Mouse (Mus musculus) left cerebral cortex, postnatal 14 days (tissue): ENCODE results near the gene Emx2. TPM values are rescaled to one million over a fixed set of nuclear protein-coding genes. Genes with fewer than 3 reads are reported as not detected.

Experiments
- DNase-seq, 2 experiments: peaks; one replicate each; pipeline ENCODE4 v3.0.0; 2021 to 2022; ENCODE audit warnings: low spot score in 2 of 2, mixed read lengths in 1 of 2
- intact Hi-C: fragments of 180-260 bp; cut with DNase I; formaldehyde crosslinking; loops from one replicate; pipeline ENCODE4 v1.15.1; 2025
- long read RNA-seq, 2 experiments: library from polyadenylated mRNA; stranded (forward); transcript quantifications; one replicate each; pipeline ENCODE4 v2.0.0; 2021
- total RNA-seq, 2 experiments: library from RNA; stranded (reverse); gene quantifications; 2 replicates each; pipeline ENCODE4 v1.2.3; 2021

The Emx2 gene
- total RNA-seq = 10 to 100 TPM; 10.6 to 10.9 TPM
- long read RNA-seq, experiment 1, partial matches to known transcripts = 0 of 7 reads
- long read RNA-seq, experiment 1, other reads (novel, unspliced or antisense) = 6 of 7 reads
- long read RNA-seq, experiment 2, transcript Emx2-201 (3 exons, 2,916 nt) = major isoform, 7 of 11 reads
- long read RNA-seq, experiment 2, partial matches to known transcripts = 0 of 11 reads
- long read RNA-seq, experiment 2, other reads (novel, unspliced or antisense) = 4 of 11 reads

- peak; percentile 70 to 73 for DNase-seq
Observed at GRCm38 (mm10) chr19:59457951-59458742, at the start of gene Emx2. TSS of gene Emx2 (plus strand) at chr19:59458372.

GRCm38 (mm10) chr19:59414128-59414527, 44.0 kb upstream of the Emx2 start:
- intact Hi-C loops = loop anchor here (10.0 kb wide), 3 partner anchors 731 to 1001 kb away; no protein-coding TSS in a partner anchor
- DNase-seq = no peak

More at GRCm38 (mm10) chr19:59457951-59458742, at the start of gene Emx2:
- intact Hi-C loops = loop anchor here (2.0 to 10.0 kb wide), 3 partner anchors 284 to 857 kb away; partner anchors contain the start of gene Rab11fip2

GRCm38 (mm10) chr19:59418024-59418423, 40.1 kb upstream of the Emx2 start:
- intact Hi-C loops = loop anchor here (5.0 to 10.0 kb wide), 4 partner anchors 727 to 997 kb away; no protein-coding TSS in a partner anchor
- peak; percentile 96 for DNase-seq

GRCm38 (mm10) chr19:59418671-59419070, 39.5 kb upstream of the Emx2 start:
- intact Hi-C loops = loop anchor here (5.0 to 10.0 kb wide), 4 partner anchors 726 to 996 kb away; no protein-coding TSS in a partner anchor
- no peak for DNase-seq

- DNase-seq = no peak
- intact Hi-C loops = no loop called here
Observed at GRCm38 (mm10) chr19:59422393-59422792, 35.8 kb upstream of the Emx2 start.

GRCm38 (mm10) chr19:59423685-59424084, 34.5 kb upstream of the Emx2 start:
- intact Hi-C loops = no loop called here
- DNase-seq = no peak

- intact Hi-C loops = no loop called here
- DNase-seq = no peak
Observed at GRCm38 (mm10) chr19:59424975-59425374, 33.2 kb upstream of the Emx2 start.

- no peak for DNase-seq
- intact Hi-C loops = no loop called here
Observed at GRCm38 (mm10) chr19:59432286-59432685, 25.9 kb upstream of the Emx2 start.

- intact Hi-C loops = loop anchor here (10.0 kb wide), 1 partner anchor 864 kb away; no protein-coding TSS in a partner anchor
- no peak for DNase-seq
Observed at GRCm38 (mm10) chr19:59450561-59451135, 7.5 kb upstream of the Emx2 start.

GRCm38 (mm10) chr19:59451441-59451951, 6.7 kb upstream of the Emx2 start:
- intact Hi-C loops = loop anchor here (10.0 kb wide), 1 partner anchor 863 kb away; no protein-coding TSS in a partner anchor
- no peak for DNase-seq

- intact Hi-C loops = loop anchor here (10.0 kb wide), 1 partner anchor 862 kb away; no protein-coding TSS in a partner anchor
- DNase-seq = no peak
Observed at GRCm38 (mm10) chr19:59452321-59452720, 5.9 kb upstream of the Emx2 start.

- intact Hi-C loops = loop anchor here (10.0 kb wide), 1 partner anchor 861 kb away; no protein-coding TSS in a partner anchor
- no peak for DNase-seq
Observed at GRCm38 (mm10) chr19:59453591-59453990, 4.6 kb upstream of the Emx2 start.

- peak; percentile 62 to 85 for DNase-seq
- intact Hi-C loops = loop anchor here (2.0 to 10.0 kb wide), 2 partner anchors 691 to 861 kb away; no protein-coding TSS in a partner anchor
Observed at GRCm38 (mm10) chr19:59454196-59454595, 4.0 kb upstream of the Emx2 start.

- intact Hi-C loops = loop anchor here (2.0 to 10.0 kb wide), 3 partner anchors 287 to 859 kb away; no protein-coding TSS in a partner anchor
- no peak for DNase-seq
Observed at GRCm38 (mm10) chr19:59455671-59456070, 2.5 kb upstream of the Emx2 start.

- intact Hi-C loops = loop anchor here (5.0 to 10.0 kb wide), 2 partner anchors 285 to 858 kb away; no protein-coding TSS in a partner anchor
- DNase-seq = peak; percentile 35 to 57
Observed at GRCm38 (mm10) chr19:59457011-59457945, 894 bp upstream of the Emx2 start.

GRCm38 (mm10) chr19:59458743-59459135, 567 bp downstream of the Emx2 start:
- intact Hi-C loops = loop anchor here (2.0 to 10.0 kb wide), 3 partner anchors 284 to 856 kb away; partner anchors contain the start of gene Rab11fip2
- no peak for DNase-seq

GRCm38 (mm10) chr19:59459158-59459781, 1.1 kb downstream of the Emx2 start:
- peak; percentile 18 to 24 for DNase-seq
- intact Hi-C loops = loop anchor here (2.0 to 10.0 kb wide), 3 partner anchors 283 to 856 kb away; partner anchors contain the start of gene Rab11fip2
